Mouse (Mus musculus) liver, postnatal 0 days (tissue): Measurements from ENCODE around the gene Gm42878. TPM values are rescaled to one million over a fixed set of nuclear protein-coding genes. Genes with fewer than 3 reads are reported as not detected.

Experiments used
- ATAC-seq: fragments of 200-750 bp; cut with Nextera tagmentation; 2 replicates; pipeline ENCODE4 v1.8.0; 2017; ENCODE audit warnings: mild to moderate bottlenecking, moderate library complexity
- DNase-seq: peaks from one replicate; pipeline ENCODE4 v3.0.0-alpha.2; 2016
- H3K27ac ChIP-seq: fragments of 300-500 bp; sonication (generic); 2 replicates; pipeline ENCODE4 v1.5.1; 2014; ENCODE audit warnings: antibody characterized with exemption, moderate library complexity, mild to moderate bottlenecking, low read depth
- H3K27me3 ChIP-seq: fragments of 300-500 bp; sonication (generic); 2 replicates; pipeline ENCODE4 v1.6.1; 2014; ENCODE audit warnings: low read length, control low read depth, mixed read lengths; ENCODE audit not compliant: insufficient read depth
- H3K36me3 ChIP-seq: fragments of 300-500 bp; sonication (generic); replicated peaks from 2 replicates; pipeline ENCODE4 v1.6.1; 2014; ENCODE audit warnings: mild to moderate bottlenecking, control low read depth, low read length, moderate library complexity, mixed read lengths; ENCODE audit not compliant: insufficient read depth
- H3K4me1 ChIP-seq: fragments of 300-500 bp; sonication (generic); 2 replicates; pipeline ENCODE4 v1.6.1; 2014; ENCODE audit warnings: antibody characterized with exemption, mild to moderate bottlenecking, control low read depth; ENCODE audit not compliant: insufficient read depth
- H3K4me2 ChIP-seq: fragments of 300-500 bp; sonication (generic); 2 replicates; pipeline ENCODE4 v1.6.1; 2014; ENCODE audit warnings: low read depth, mild to moderate bottlenecking, low read length, moderate library complexity, mixed read lengths
- H3K4me3 ChIP-seq: fragments of 300-500 bp; sonication (generic); 2 replicates; pipeline ENCODE4 v1.5.1; 2014; ENCODE audit warnings: low read depth, low read length
- H3K9ac ChIP-seq: fragments of 300-500 bp; sonication (generic); replicated peaks from 2 replicates; pipeline ENCODE4 v1.6.1; 2014; ENCODE audit warnings: mild to moderate bottlenecking, moderate library complexity
- H3K9me3 ChIP-seq: fragments of 300-500 bp; sonication (generic); 2 replicates; pipeline ENCODE4 v1.6.1; 2016; ENCODE audit warnings: mild to moderate bottlenecking, control low read depth, low read length, mixed read lengths
- CTCF ChIP-seq: sonication (generic); IDR thresholded peaks from 2 replicates; pipeline ENCODE4 v1.5.1; 2016; ENCODE audit warnings: antibody characterized with exemption, low read depth
- EP300 ChIP-seq: IDR thresholded peaks from 2 replicates; pipeline ENCODE4 v1.6.1; 2016; ENCODE audit warnings: antibody characterized with exemption, low read depth, mild to moderate bottlenecking
- WGBS: fragments of 180-500 bp; shearing (Covaris S2); extraction: QIAGEN DNeasy Blood & Tissue Kit; methylation state at CpG from one replicate; pipeline ENCODE4 v1.1.7; 2014; ENCODE audit not compliant: insufficient replicate concordance; 5-methylcytosine and 5-hydroxymethylcytosine counted together
- polyA plus RNA-seq: library from polyadenylated mRNA; unstranded; fragments of >200 nt; fragmentation: Nextera tagmentation; extraction: Ambion mirVana; gene quantifications from 2 replicates; pipeline ENCODE4 v1.2.1, GENCODE M21; 2015

Gene Gm42878
- polyA plus RNA-seq, 1 experiment from 2014 or later: not detected

DNA sequence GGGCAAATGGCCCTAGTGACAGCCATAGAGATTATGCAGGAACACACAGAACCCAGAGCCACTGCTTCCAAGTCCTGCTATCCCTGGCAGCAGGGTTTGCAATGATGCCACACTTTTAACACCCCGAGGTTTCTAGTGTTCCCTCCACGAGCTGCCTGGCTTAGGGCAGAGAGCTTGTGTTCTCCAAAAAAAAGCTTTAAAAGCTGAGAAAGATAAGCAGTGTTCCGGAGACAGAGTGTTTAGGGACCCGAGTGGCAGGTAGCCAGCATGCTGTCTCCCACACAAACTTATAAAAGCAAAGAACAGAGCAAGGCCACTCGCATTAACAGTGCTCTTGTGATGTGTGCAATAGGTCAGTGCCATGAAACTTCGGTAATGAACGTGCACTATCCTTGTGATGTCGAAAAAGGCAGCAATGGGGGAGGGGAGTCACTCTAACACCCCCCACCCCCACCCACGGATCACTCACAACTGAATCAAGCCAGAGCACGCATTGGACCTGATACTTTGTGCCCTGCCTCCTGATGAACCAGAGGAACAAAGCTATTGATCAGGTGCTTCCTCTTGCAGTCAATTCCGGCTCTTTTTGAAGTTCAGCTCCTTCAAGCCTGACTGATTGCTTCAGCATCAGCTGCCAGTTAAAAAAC, 46.3 kb upstream of the Gm42878 start:
- Histone ChIP-seq H3K4me3 (peak overlapping the region; percentile 85), H3K4me1 (peaks cover 52% of the 10 kb centered on the region), H3K9ac (0 out of 2 replicates have a peak overlapping the region, but pooled peaks have one; percentile 42), H3K27me3 (no peaks in the 10 kb centered on the region), H3K36me3 (peaks cover 3% of the 10 kb centered on the region; the same call in 1 of the 2 replicates), H3K9me3 (no peaks in the 10 kb centered on the region), H3K4me2 (peak overlapping the region; percentile 98), H3K27ac (peak overlapping the region; percentile 98)
- WGBS: 35% methylated on average over 11 of the region's 11 CpGs
- TF ChIP-seq EP300 (peak; percentile 66), CTCF (no peak)
- ATAC-seq (peak; percentile 59), DNase-seq (peak; percentile 64)

DNA sequence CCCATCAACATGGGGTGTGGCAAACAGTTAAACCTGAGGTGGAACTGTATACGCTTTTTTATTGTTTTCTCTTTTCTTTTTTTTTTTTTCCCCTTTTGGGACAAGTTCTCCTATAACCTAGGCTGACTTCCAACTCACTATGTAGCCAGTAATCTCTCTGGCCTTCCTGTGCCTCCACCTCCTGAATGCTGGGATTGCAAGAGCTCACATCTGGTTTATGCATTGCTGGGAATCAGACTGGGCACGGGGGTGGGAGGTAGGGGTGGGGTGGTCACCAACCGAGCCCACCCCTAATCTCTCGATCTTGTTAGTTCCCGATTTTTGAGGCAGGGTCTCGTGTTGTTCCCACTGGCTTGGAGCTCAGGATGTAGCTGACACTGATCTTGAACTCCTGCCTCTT, 44.6 kb upstream of the Gm42878 start:
- Histone ChIP-seq H3K36me3 (peaks cover 3% of the 10 kb centered on the region; the same call in 1 of the 2 replicates), H3K27me3 (no peaks in the 10 kb centered on the region), H3K9ac (no peak overlapping the region), H3K4me1 (peaks cover 58% of the 10 kb centered on the region), H3K9me3 (no peaks in the 10 kb centered on the region), H3K4me2 (peak overlapping the region; percentile 19; the same call in 1 of the 2 replicates), H3K27ac (0 out of 2 replicates have a peak overlapping the region, but pooled peaks have one; percentile 98), H3K4me3 (no peak overlapping the region)
- TF ChIP-seq EP300 (no peak), CTCF (no peak)
- DNase-seq: no peak
- no peak for ATAC-seq
- WGBS: 76% methylated on average over 6 of the region's 6 CpGs

DNA sequence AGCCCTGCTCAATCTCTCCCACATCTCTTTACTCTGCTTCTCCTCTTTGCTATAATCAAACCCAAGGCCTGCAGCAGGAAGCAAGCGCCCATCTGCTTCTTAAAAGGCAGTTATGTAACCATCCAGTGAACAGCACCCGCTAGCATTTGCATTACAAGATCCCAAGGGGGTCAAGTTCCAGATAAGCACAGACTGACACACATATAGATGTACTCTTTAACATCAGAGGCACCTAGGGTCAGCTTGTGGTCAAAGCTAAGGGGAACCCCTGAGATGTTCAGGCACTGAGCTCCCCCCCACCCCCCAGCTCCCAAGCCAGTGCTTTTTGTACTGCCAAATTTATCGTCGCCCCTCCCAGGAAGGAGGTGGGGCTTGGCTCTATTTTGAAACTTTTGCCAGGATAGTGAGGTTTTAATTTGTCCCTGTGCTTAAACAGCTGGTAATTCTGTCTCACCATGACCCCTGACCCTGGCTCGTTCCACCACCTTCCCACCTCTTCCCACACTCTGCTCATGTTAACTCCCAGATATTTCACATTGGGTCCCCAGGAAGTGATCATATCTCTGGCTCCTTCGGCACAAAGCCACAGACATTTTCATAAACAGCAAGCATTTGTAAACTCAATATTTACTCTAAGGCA, 41.2 kb upstream of the Gm42878 start:
- TF ChIP-seq CTCF (no peak), EP300 (no peak)
- H3K4me1 ChIP-seq: peaks cover 51% of the 10 kb centered on the region
- H3K4me3 ChIP-seq: 0 out of 2 replicates have a peak overlapping the region, but pooled peaks have one; percentile 1

DNA sequence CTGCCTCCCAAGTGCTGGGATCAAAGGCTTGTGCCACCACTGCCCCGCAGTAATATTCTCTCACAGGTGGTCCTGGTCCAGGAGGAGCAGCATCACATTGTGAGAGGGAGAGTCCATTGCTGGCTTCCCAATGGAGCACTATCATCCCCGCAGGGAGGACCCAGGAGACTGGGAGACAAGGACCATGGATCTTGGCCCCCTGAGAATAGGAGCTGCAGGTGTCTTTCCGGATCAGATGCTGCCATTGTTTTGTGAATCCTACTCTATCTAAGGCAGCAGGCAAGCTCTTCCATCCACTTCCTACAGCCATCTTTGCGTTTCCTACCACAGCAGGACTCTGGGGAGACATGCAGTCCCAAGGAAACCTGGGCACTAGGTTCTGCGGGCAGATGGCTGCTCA, 40.4 kb upstream of the Gm42878 start:
- no peak for TF ChIP-seq EP300
- no peak for TF ChIP-seq CTCF
- H3K4me3 ChIP-seq: no peak overlapping the region
- ATAC-seq: no peak
- WGBS: 79% methylated on average over 5 of the region's 5 CpGs
- DNase-seq: no peak
- no peak overlapping the region for H3K9ac ChIP-seq
- H3K4me1 ChIP-seq: peaks cover 51% of the 10 kb centered on the region
- H3K27me3 ChIP-seq: no peaks in the 10 kb centered on the region
- peaks cover 4% of the 10 kb centered on the region for H3K36me3 ChIP-seq
- peak overlapping the region; percentile 54 for H3K4me2 ChIP-seq
- H3K27ac ChIP-seq: peak overlapping the region; percentile 70
- no peaks in the 10 kb centered on the region for H3K9me3 ChIP-seq

More for the DNA sequence above, 41.2 kb upstream of the Gm42878 start:
- Histone ChIP-seq H3K4me2 (peak overlapping the region; percentile 54), H3K9ac (no peak overlapping the region; the same call in 1 of the 2 replicates), H3K36me3 (peaks cover 4% of the 10 kb centered on the region; the same call in 1 of the 2 replicates), H3K27me3 (no peaks in the 10 kb centered on the region), H3K9me3 (no peaks in the 10 kb centered on the region), H3K27ac (peak overlapping the region; percentile 70)
- 3% methylated on average over 6 of the region's 6 CpGs for WGBS
- DNase-seq (peak; percentile 68), ATAC-seq (peak; percentile 44)

DNA sequence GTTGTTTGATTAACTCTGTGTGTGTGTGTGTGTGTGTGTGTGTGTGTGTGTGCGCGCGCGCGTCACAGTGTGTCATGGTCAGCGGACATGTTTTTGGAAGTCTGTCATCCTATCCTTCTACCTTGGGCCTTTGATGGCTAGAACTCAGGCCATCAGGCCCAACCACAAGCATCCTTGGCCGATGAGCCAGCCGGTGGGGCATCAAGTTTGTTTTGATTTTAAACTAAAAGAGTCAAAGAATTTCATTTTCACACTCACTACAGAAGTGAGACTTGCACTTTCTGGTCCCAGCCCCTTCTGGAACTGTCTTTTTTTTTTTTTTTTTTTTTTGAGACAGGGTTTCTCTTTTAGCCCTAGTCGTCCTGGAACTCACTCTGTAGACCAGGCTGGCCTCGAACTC, 39.7 kb upstream of the Gm42878 start:
- H3K4me1 ChIP-seq: peaks cover 45% of the 10 kb centered on the region
- H3K27me3 ChIP-seq: no peaks in the 10 kb centered on the region
- no peaks in the 10 kb centered on the region for H3K9me3 ChIP-seq
- H3K9ac ChIP-seq: no peak overlapping the region
- H3K4me3 ChIP-seq: no peak overlapping the region
- TF ChIP-seq CTCF (no peak), EP300 (no peak)
- H3K4me2 ChIP-seq: peak overlapping the region; percentile 29
- DNase-seq (no peak), ATAC-seq (no peak)
- peak overlapping the region; percentile 70; the same call in 1 of the 2 replicates for H3K27ac ChIP-seq
- peaks cover 9% of the 10 kb centered on the region for H3K36me3 ChIP-seq
- WGBS: 92% methylated on average over 10 of the region's 10 CpGs

DNA sequence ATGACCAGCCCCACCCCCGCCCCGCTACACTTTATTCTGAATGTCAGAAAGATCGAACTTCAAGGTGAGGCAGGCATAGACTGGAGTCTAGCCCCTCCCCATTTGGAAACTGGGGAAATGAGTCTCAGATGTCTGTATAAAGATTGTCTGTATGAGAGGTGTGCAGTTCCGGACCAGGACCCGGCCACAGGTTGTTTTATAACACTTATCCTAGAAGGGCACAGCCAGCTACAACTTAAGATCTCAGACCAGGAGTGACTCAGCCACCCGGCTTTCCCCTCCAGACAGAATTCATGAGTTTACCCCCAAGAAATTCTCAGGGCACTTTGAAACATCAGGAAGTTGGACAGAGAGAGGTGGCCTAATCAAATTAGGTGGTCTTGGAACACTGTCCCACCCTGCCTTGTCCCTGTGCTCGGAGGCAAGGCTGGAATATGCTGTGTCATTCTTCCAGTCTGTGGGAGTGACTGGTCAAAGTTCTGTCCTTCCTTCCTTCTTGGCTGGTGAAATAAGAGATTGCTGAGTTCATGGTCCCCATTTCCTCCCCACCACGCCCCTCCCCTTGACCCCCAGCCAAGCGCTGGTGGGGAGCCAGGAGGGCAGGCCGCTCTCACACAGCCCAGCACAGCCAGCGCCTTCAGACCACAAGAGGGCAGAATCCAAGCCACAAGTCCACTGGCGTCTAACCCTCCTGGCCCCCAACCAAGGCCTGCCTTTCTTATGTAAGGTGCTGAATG, 38.7 kb upstream of the Gm42878 start:
- Histone ChIP-seq H3K4me3 (no peak overlapping the region), H3K27ac (peak overlapping the region; percentile 70), H3K4me1 (peaks cover 44% of the 10 kb centered on the region), H3K36me3 (peaks cover 16% of the 10 kb centered on the region), H3K9me3 (no peaks in the 10 kb centered on the region), H3K9ac (peak overlapping the region; percentile 17; the same call in 1 of the 2 replicates), H3K27me3 (no peaks in the 10 kb centered on the region), H3K4me2 (peak overlapping the region; percentile 47)
- 31% methylated on average over 12 of the region's 12 CpGs for WGBS
- peak; percentile 88 for DNase-seq
- peak; percentile 45; the same call in 1 of the 2 replicates for TF ChIP-seq EP300
- TF ChIP-seq CTCF: peak; percentile 89
- ATAC-seq: peak; percentile 84
